Mouse (Mus musculus): Measurements from ENCODE around the gene Ruvbl1.
A peak's percentile ranks its signal among the peaks of the same experiment; 100 is the strongest.

Ruvbl1 gene

GRCm38 (mm10) chr6:88544644-88545396 is 79.6 kb downstream of the Ruvbl1 start:
- DNase-seq (ENCODE audit: low spot score in 2 of 2) = peak in 1 of 2 experiments; percentile 17

- DNase-seq (ENCODE audit: low spot score in 2 of 2) = peak in 1 of 2 experiments; percentile 15
Measured at GRCm38 (mm10) chr6:88545397-88545790, 80.2 kb downstream of the Ruvbl1 start.

Data from right cerebral cortex, postnatal 10 days (tissue).